Mouse (Mus musculus) stomach, postnatal 0 days (tissue): ENCODE measurements around the gene Olfr700.

Experiments
- CTCF ChIP-seq: IDR thresholded peaks from 2 replicates; pipeline ENCODE4 v1.5.1; 2016; ENCODE audit warnings: antibody characterized with exemption, low read depth, mild to moderate bottlenecking, moderate library complexity
- EP300 ChIP-seq: optimal IDR thresholded peaks from 2 replicates; pipeline ENCODE3; 2016; ENCODE audit warnings: antibody characterized with exemption

DNA sequence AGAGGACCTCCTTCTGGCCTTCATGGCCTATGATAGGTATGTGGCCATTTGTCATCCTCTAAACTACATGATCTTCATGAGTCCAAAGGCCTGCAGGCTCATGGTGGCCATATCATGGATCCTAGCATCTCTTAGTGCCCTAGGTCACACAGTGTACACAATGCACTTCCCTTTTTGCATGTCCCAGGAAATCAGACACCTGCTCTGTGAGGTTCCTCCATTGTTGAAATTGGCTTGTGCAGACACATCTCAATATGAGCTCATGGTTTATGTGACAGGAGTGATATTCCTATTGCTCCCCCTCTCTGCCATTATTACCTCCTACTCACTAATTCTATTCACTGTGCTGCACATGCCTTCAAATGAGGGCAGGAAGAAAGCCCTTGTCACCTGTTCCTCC is 9.8 kb upstream of the Olfr700 start:
- TF ChIP-seq CTCF (no peak), EP300 (no peak)
